Mouse (Mus musculus) cerebellum, adult 9-11 months (tissue): ENCODE data around the gene Slu7.

Experiments used
- DNase-seq: peaks from one replicate; pipeline ENCODE4 v3.0.0; 2022

The Slu7 gene

GRCm38 (mm10) chr11:43425166-43425709 lies 8.3 kb upstream of the Slu7 start:
- DNase-seq = no peak

GRCm38 (mm10) chr11:43425824-43426413 lies 7.6 kb upstream of the Slu7 start, which contains the start of gene Pttg1:
TSS of gene Pttg1 (minus strand) at chr11:43426251.
- DNase-seq = peak; percentile 72

- DNase-seq = no peak
Measured at GRCm38 (mm10) chr11:43426414-43426884, 7.1 kb upstream of the Slu7 start.

GRCm38 (mm10) chr11:43434024-43434407 lies 472 bp downstream of the Slu7 start:
- no peak for DNase-seq

GRCm38 (mm10) chr11:43441121-43441520 lies 7.6 kb downstream of the Slu7 start:
- DNase-seq = no peak

GRCm38 (mm10) chr11:43443183-43443582 lies 9.6 kb downstream of the Slu7 start:
- DNase-seq = no peak

- no peak for DNase-seq
Measured at GRCm38 (mm10) chr11:43449916-43450315, 16.4 kb downstream of the Slu7 start.

- no peak for DNase-seq
Measured at GRCm38 (mm10) chr11:43451322-43451721, 17.8 kb downstream of the Slu7 start.

GRCm38 (mm10) chr11:43452266-43452665 lies 18.7 kb downstream of the Slu7 start:
- no peak for DNase-seq

- DNase-seq = no peak
Measured at GRCm38 (mm10) chr11:43463204-43463603, 29.7 kb downstream of the Slu7 start.

GRCm38 (mm10) chr11:43470118-43470517 lies 36.6 kb downstream of the Slu7 start:
- no peak for DNase-seq

GRCm38 (mm10) chr11:43470881-43471820 lies 37.6 kb downstream of the Slu7 start:
- no peak for DNase-seq

- no peak for DNase-seq
Measured at GRCm38 (mm10) chr11:43473115-43473514, 39.6 kb downstream of the Slu7 start.

- DNase-seq = no peak
Measured at GRCm38 (mm10) chr11:43473635-43474224, 40.2 kb downstream of the Slu7 start.

- no peak for DNase-seq
Measured at GRCm38 (mm10) chr11:43474225-43474774, 40.8 kb downstream of the Slu7 start, which contains the start of gene C1qtnf2. TSS of gene C1qtnf2 (plus strand) at chr11:43474276.

- no peak for DNase-seq
Measured at GRCm38 (mm10) chr11:43479376-43479775, 45.8 kb downstream of the Slu7 start.

GRCm38 (mm10) chr11:43480561-43480960 lies 47.0 kb downstream of the Slu7 start:
- no peak for DNase-seq

GRCm38 (mm10) chr11:43481672-43482522 lies 48.4 kb downstream of the Slu7 start:
- no peak for DNase-seq

- DNase-seq = no peak
Measured at GRCm38 (mm10) chr11:43483122-43483792, 49.7 kb downstream of the Slu7 start.

- DNase-seq = no peak
Measured at GRCm38 (mm10) chr11:43484057-43484456, 50.5 kb downstream of the Slu7 start.

- DNase-seq = no peak
Measured at GRCm38 (mm10) chr11:43484652-43485051, 51.1 kb downstream of the Slu7 start.
